Mouse (Mus musculus): Measurements from ENCODE around the gene Fam234b. TPM values are rescaled to one million over a fixed set of nuclear protein-coding genes. Genes with fewer than 3 reads are reported as not detected.

Gene Fam234b
- polyA plus RNA-seq, 1 experiment: 22.5 TPM

- no peak for TF ChIP-seq POLR2A (IDR thresholded peaks at IDR 0.05; ENCODE audit: low read depth, low read length)
- no peak for TF ChIP-seq CTCF (IDR thresholded peaks at IDR 0.05; ENCODE audit: extremely low read depth, insufficient read length, insufficient replicate concordance, low read depth, low read length)
- Histone ChIP-seq H3K4me1 (ENCODE audit: control insufficient read depth, insufficient read depth, insufficient read length, low read length) (peaks cover 3% of the 10 kb centered on the region), H3K27me3 (ENCODE audit: control insufficient read depth, insufficient read depth, low read length) (no peaks in the 10 kb centered on the region), H3K27ac (ENCODE audit: insufficient read depth, low read depth, low read length) (no peak overlapping the region), H3K4me3 (ENCODE audit: low read depth, low read length) (no peak overlapping the region), H3K36me3 (ENCODE audit: control insufficient read depth, insufficient read depth, low read length) (no peaks in the 10 kb centered on the region)
- 85% methylated on average over 8 of the region's 8 CpGs for WGBS
Measured at GRCm38 (mm10) chr6:135192993-135193392, 4.8 kb upstream of the Fam234b start.

GRCm38 (mm10) chr6:135193733-135194132 is 4.0 kb upstream of the Fam234b start:
- no peak overlapping the region for H3K27ac ChIP-seq (ENCODE audit: insufficient read depth, low read depth, low read length)
- H3K4me3 ChIP-seq (ENCODE audit: low read depth, low read length): no peak overlapping the region
- H3K36me3 ChIP-seq (ENCODE audit: control insufficient read depth, insufficient read depth, low read length): no peaks in the 10 kb centered on the region
- no peak for TF ChIP-seq POLR2A (IDR thresholded peaks at IDR 0.05; ENCODE audit: low read depth, low read length)
- no peak for TF ChIP-seq CTCF (IDR thresholded peaks at IDR 0.05; ENCODE audit: extremely low read depth, insufficient read length, insufficient replicate concordance, low read depth, low read length)
- H3K4me1 ChIP-seq (ENCODE audit: control insufficient read depth, insufficient read depth, insufficient read length, low read length): peaks cover 3% of the 10 kb centered on the region
- H3K27me3 ChIP-seq (ENCODE audit: control insufficient read depth, insufficient read depth, low read length): no peaks in the 10 kb centered on the region
- 61% methylated on average over 4 of the region's 4 CpGs for WGBS

DNA sequence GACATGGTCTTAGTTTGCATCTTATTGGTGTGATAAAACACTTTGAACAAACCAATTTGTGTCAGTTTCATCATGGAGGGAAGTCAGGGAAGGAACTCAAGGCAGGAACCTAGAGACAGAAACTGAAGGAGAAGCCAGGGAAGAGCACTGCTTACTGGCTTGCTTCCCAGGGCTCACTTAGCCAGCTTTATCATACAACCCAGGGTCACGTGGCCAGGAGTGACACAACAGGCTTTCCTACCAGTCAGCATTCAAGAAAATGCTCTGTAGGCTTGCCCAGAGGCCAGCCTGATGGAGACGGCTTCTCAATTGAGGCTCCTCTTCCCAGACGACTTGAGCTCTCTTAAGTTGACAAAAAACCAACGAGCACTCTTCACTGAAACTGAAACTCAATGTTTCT is 2.9 kb upstream of the Fam234b start:
- H3K4me3 ChIP-seq (ENCODE audit: low read depth, low read length): no peak overlapping the region
- peaks cover 3% of the 10 kb centered on the region for H3K4me1 ChIP-seq (ENCODE audit: control insufficient read depth, insufficient read depth, insufficient read length, low read length)
- TF ChIP-seq CTCF (IDR thresholded peaks at IDR 0.05; ENCODE audit: extremely low read depth, insufficient read length, insufficient replicate concordance, low read depth, low read length) (no peak), POLR2A (IDR thresholded peaks at IDR 0.05; ENCODE audit: low read depth, low read length) (no peak)
- 48% methylated on average over 4 of the region's 4 CpGs for WGBS
- H3K27ac ChIP-seq (ENCODE audit: insufficient read depth, low read depth, low read length): no peak overlapping the region
- no peaks in the 10 kb centered on the region for H3K36me3 ChIP-seq (ENCODE audit: control insufficient read depth, insufficient read depth, low read length)
- no peaks in the 10 kb centered on the region for H3K27me3 ChIP-seq (ENCODE audit: control insufficient read depth, insufficient read depth, low read length)

- no peaks in the 10 kb centered on the region for H3K36me3 ChIP-seq (ENCODE audit: control insufficient read depth, insufficient read depth, low read length)
- no peaks in the 10 kb centered on the region for H3K27me3 ChIP-seq (ENCODE audit: control insufficient read depth, insufficient read depth, low read length)
- H3K4me3 ChIP-seq (ENCODE audit: low read depth, low read length): no peak overlapping the region
- peaks cover 10% of the 10 kb centered on the region for H3K4me1 ChIP-seq (ENCODE audit: control insufficient read depth, insufficient read depth, insufficient read length, low read length)
- WGBS: 56% methylated on average over 8 of the region's 8 CpGs
- TF ChIP-seq CTCF (IDR thresholded peaks at IDR 0.05; ENCODE audit: extremely low read depth, insufficient read length, insufficient replicate concordance, low read depth, low read length) (no peak), POLR2A (IDR thresholded peaks at IDR 0.05; ENCODE audit: low read depth, low read length) (no peak)
- no peak overlapping the region for H3K27ac ChIP-seq (ENCODE audit: insufficient read depth, low read depth, low read length)
Measured at GRCm38 (mm10) chr6:135196707-135197106, 1.1 kb upstream of the Fam234b start.

GRCm38 (mm10) chr6:135197446-135197845 is 331 bp upstream of the Fam234b start:
- no peaks in the 10 kb centered on the region for H3K36me3 ChIP-seq (ENCODE audit: control insufficient read depth, insufficient read depth, low read length)
- peaks cover 13% of the 10 kb centered on the region for H3K4me1 ChIP-seq (ENCODE audit: control insufficient read depth, insufficient read depth, insufficient read length, low read length)
- peak overlapping the region; percentile 88 for H3K4me3 ChIP-seq (ENCODE audit: low read depth, low read length)
- H3K27me3 ChIP-seq (ENCODE audit: control insufficient read depth, insufficient read depth, low read length): no peaks in the 10 kb centered on the region
- WGBS: 5% methylated on average over 7 of the region's 7 CpGs
- TF ChIP-seq CTCF (IDR thresholded peaks at IDR 0.05; ENCODE audit: extremely low read depth, insufficient read length, insufficient replicate concordance, low read depth, low read length) (no peak), POLR2A (IDR thresholded peaks at IDR 0.05; ENCODE audit: low read depth, low read length) (no peak)
- H3K27ac ChIP-seq (ENCODE audit: insufficient read depth, low read depth, low read length): peak overlapping the region; percentile 26; the same call in 1 of the 2 replicates

DNA sequence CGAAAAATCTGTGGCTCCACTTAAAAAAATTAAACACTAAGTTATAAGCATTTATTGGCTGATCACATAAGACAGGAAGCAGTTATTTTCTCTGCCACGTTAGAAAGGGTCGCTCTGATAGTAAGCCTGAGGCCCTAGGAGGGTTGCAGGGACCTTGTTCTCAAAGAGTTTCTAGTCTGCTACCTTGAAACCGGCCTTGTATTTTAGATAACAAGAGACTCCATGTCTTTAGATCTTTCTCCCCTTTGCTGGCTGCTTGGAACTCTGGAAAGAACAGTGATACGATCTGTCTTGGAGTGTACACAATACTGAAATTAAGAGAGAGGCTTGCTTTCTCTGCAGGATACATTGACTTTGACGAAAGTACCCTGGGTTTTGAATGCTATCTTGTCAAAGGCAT is 949 bp downstream of the Fam234b start:
- H3K36me3 ChIP-seq (ENCODE audit: control insufficient read depth, insufficient read depth, low read length): no peaks in the 10 kb centered on the region
- 16% methylated on average over 6 of the region's 6 CpGs for WGBS

GRCm38 (mm10) chr6:135200122-135200957 is 2.6 kb downstream of the Fam234b start:
- H3K4me3 ChIP-seq (ENCODE audit: low read depth, low read length): peak overlapping the region; percentile 23; the same call in 1 of the 2 replicates
- peak overlapping the region; percentile 96 for H3K27ac ChIP-seq (ENCODE audit: insufficient read depth, low read depth, low read length)
- no peaks in the 10 kb centered on the region for H3K36me3 ChIP-seq (ENCODE audit: control insufficient read depth, insufficient read depth, low read length)
- 30% methylated on average over 16 of the region's 16 CpGs for WGBS
- no peak for TF ChIP-seq CTCF (IDR thresholded peaks at IDR 0.05; ENCODE audit: extremely low read depth, insufficient read length, insufficient replicate concordance, low read depth, low read length)
- no peak for TF ChIP-seq POLR2A (IDR thresholded peaks at IDR 0.05; ENCODE audit: low read depth, low read length)
- H3K27me3 ChIP-seq (ENCODE audit: control insufficient read depth, insufficient read depth, low read length): no peaks in the 10 kb centered on the region
- peaks cover 13% of the 10 kb centered on the region for H3K4me1 ChIP-seq (ENCODE audit: control insufficient read depth, insufficient read depth, insufficient read length, low read length)

More for the DNA sequence above, 949 bp downstream of the Fam234b start:
- TF ChIP-seq POLR2A (IDR thresholded peaks at IDR 0.05; ENCODE audit: low read depth, low read length) (no peak), CTCF (IDR thresholded peaks at IDR 0.05; ENCODE audit: extremely low read depth, insufficient read length, insufficient replicate concordance, low read depth, low read length) (no peak)
- Histone ChIP-seq H3K27me3 (ENCODE audit: control insufficient read depth, insufficient read depth, low read length) (no peaks in the 10 kb centered on the region), H3K27ac (ENCODE audit: insufficient read depth, low read depth, low read length) (peak overlapping the region; percentile 96), H3K4me3 (ENCODE audit: low read depth, low read length) (no peak overlapping the region), H3K4me1 (ENCODE audit: control insufficient read depth, insufficient read depth, insufficient read length, low read length) (peaks cover 13% of the 10 kb centered on the region)

Measured in small intestine, adult 2 months (tissue).